Mouse (Mus musculus) brain, adult 2 months (tissue): ENCODE data around the gene Hes2.

Experiments
- DNase-seq: peaks from one replicate; pipeline ENCODE4 v3.0.0; 2011; ENCODE audit warnings: low read depth, low spot score

Gene Hes2

DNA sequence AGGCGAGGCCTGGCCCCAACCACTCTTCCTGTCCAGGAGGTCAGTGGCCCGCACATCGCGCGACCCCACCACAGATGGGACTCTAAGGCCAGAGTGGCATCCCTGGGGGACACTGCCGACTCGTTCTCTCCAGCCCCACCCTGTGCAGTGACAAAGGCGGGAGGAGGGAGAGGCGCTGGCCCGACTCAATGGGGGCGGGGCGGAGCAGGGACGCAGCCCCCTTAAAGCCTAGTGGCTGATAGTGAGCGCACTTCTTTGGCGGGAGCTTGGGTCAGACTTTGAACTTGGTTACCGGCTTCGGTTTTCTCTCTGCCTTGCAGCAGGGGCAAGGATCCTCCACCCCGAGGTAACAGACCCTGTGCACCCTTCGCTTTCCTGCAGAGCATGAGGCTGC lies 615 bp downstream of the Hes2 start:
- DNase-seq, result no peak

- DNase-seq, result no peak
Measured at GRCm38 (mm10) chr4:152160748-152161147, 2.1 kb downstream of the Hes2 start.

DNA sequence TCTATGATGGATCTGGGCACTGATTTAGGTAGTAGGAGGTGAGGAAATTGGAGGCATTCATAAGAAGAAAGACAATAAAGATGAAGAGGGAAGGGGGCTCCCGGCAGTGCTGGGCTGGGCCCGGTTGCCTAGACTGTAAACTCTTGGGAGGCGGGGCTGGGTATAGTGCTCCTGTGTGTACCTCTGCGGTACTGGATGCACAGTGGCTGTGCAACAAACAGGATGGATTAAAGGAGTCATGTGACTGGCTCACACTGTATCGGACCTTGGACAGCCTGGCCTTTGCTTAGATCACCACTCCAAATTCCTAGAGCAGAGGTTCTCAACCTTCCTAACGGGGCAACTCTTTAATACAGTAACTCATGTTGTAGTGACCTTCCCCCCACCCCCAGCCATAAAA lies 2.9 kb downstream of the Hes2 start:
- DNase-seq, result no peak

- no peak for DNase-seq
Measured at GRCm38 (mm10) chr4:152162748-152163147, 4.1 kb downstream of the Hes2 start.

DNA sequence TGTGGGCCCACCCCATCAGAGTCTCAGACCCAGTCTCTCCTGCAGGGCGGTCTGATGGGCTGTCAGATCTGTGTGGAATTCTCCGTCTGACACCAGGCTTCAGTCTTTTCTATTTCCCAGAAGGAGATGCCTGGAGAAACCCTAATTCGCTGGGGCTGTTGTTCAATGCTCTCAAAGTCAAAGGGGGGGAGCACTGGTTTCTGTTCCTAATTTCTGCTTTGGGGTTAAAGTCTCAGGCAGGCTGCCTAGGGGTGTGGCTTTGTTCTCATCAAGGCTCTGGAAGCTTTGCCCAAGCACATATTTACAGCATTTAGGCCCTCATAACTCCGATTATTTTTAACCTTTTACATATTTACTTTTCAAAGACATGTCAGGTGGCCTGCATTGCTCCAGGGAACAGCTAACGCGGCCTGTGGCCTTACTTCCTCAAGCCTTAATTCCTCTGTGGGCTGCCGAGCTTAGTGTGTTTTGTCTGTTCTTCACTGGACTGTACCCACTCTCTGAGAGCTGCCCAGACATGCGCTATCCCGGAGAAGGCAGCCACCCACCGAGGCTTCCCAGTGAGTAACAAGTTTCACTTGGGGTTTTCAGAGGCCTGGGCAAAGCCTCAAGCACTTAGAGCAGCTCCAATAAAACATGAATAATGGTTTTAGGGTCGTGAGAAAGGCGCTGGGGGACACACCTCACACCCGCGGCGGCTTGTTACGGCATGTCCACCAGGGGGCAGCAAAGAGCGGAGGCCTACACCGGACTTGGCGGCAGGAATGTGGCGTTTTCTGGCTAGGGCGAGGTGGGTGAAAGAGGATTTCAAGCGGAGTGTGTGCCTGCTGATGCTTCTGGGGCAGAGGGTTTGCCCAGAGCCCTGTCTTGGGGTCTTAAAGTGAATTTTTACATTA lies 6.6 kb downstream of the Hes2 start:
- peak; percentile 59 for DNase-seq

DNA sequence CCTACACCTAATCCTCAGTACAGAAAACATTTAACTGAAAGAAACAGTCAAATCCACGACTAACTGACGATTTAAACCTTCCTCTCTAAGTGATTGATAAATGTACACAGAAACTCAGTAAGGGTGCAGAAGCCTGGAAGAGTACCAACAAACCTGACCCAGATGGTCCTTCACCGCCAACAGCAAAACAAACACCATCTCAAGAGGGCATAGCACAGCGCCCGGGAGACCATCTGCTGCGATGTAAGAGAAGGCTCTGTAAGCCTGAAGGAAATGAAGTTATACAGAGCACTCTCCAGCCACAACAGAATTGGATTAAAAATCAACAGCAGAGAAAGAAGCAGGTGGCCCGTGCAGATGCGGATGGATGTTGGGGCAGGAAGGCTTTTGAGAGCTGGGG lies 9.4 kb downstream of the Hes2 start:
- DNase-seq, result peak; percentile 63

DNA sequence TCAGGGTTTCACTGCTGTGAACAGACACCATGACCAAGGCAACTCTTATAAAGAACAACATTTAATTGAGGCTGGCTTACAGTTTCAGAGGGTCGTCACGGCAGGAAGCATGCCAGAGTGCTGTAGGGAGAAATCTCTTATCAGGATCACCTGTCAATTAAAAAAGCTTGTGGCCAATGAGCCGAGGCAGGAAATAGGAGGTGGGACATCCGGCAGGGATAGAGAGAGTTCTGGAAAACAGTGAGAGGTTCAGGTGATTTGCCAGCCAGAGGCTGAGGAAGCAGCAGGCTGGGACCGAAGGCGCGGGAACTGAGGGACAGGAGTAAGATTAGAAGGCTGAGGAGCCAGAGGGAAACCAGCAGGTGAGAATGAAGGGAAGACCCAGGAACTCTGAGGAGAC lies 10.4 kb downstream of the Hes2 start:
- DNase-seq, result no peak

GRCm38 (mm10) chr4:152170286-152170685 lies 11.6 kb downstream of the Hes2 start:
- no peak for DNase-seq

GRCm38 (mm10) chr4:152171543-152171942 lies 12.9 kb downstream of the Hes2 start:
- no peak for DNase-seq

DNA sequence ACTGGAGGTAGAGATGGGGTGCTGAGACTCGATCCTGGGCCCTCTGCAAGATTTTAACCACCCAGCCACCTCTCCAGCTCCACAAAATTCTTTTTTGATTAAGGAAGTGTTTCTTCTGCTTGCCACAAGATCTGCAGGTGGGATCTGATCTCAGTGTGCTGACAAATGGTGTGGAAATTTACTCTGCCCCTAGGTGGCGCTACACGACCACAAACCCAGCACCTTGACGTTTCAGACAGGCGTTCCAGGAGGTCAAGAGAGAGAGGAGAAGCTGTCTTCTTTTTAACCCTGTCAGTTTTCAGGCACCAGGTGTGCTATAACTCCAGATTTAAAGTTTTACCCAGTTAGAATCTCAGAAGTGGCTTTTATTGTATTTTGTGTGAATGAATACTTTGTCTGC lies 14.4 kb downstream of the Hes2 start:
- DNase-seq, result peak; percentile 92

DNA sequence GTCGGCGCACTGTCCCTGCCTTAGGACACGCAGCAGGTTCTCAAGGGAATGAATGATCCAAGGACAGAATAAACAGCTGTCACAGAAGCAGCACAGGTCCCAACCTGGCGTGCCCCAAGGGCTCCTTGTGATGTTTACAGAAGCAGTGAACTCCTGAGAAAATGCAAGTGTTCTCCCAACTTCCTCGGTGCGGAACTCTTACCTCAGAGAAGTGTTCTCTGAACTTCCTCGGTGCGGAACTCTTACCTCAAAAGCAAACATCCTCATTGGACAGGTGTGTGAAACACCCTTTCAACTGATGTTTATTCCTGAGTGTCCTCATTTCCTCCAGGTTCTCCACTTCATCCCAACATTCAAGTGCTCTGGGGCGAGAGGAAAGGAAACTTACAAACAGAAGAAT lies 15.3 kb downstream of the Hes2 start:
- DNase-seq, result no peak

- DNase-seq, result no peak
Measured at GRCm38 (mm10) chr4:152176638-152177037, 18.0 kb downstream of the Hes2 start.

- DNase-seq, result no peak
Measured at GRCm38 (mm10) chr4:152177174-152177536, 18.5 kb downstream of the Hes2 start.

DNA sequence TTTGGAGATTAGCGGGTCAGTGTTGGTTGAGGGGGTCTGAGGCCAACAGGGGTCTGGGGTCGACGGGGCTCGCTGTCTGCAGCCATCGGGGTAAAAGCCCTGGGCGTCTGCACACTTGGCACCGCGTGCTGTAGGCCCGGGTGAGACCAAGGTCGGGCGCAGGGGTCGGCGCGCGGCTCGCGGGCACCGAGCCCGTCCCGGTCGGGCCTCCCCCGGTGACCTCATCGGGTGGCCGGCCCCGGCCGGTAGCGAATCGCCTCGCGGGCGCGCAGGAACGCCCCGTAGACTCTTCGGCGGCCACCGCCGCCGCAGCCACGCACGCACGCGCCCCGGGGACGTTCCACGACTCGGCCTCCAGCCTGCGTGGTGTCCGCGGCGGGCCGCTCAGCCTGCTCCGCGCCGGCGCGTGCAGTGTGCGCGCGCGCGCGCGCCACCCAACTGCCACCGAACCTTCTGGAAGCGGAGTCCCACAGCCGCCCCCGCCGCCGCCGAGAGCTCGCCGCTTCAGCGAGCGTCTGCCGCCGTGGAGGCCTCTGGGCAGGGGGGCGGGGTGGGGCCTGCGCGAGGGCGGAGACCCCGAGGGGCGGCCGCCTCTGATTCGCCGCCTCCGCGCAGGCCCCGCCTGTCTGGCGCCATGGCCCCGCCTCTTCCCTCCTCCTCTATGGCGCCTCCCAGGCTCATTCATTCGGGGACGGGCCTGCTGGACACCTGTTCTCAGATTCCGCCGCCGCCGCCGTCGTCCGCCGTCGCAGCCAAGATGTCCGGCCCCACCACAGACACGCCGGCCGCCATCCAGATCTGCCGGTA lies 19.1 kb downstream of the Hes2 start, which contains the start of gene Acot7:
Gene Acot7 (plus strand): TSS at position 598 of the 807 bp plus-strand sequence.
- DNase-seq, result peak; percentile 98

DNA sequence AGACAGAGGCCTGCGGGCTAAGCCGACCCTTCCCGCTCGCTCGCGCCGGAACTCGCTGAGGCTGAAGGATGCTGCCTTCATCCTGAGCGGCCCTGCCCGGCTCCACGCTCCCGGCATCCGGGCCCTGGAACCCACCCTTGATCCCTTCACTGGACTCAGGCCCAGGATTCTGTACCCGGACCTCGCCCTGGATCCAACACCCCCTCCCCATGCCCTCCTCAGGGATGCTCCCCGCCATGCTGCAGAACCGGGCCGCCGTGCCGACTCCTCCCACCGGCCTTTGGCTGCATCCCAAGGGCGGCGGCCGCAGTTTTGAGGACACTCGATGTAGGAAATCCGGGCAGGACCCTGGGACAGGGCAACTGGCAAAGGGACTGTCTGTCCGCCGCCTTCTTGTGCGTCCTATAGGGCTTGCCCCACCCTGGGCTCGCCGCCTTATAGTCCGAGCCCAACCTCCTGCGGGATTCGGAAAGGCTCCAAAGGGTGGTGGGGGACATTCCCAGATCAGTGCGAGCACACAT lies 19.7 kb downstream of the Hes2 start:
- peak; percentile 50 for DNase-seq

GRCm38 (mm10) chr4:152178916-152179705 lies 20.4 kb downstream of the Hes2 start:
- peak; percentile 46 for DNase-seq

GRCm38 (mm10) chr4:152179946-152180660 lies 21.4 kb downstream of the Hes2 start:
- peak; percentile 93 for DNase-seq

DNA sequence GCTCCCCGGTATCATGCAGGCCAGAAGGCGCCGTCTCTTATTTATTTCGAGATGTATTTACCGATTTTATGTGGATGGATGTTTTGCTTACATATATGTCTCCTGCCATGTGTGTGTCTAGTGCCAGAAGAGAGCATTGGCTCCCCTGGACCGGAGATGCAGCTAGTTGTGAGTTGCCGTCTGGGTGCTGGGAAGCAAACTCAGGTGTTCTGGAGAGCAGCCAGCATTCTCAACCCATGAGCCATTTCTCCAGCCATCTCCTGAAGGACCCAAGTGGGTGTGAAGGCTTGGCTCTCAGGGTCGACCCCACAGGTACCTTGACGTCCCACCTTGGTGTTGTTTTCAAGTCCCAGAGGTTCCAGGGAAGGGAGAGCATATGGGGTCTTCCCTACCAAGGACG lies 23.5 kb downstream of the Hes2 start:
- no peak for DNase-seq

DNA sequence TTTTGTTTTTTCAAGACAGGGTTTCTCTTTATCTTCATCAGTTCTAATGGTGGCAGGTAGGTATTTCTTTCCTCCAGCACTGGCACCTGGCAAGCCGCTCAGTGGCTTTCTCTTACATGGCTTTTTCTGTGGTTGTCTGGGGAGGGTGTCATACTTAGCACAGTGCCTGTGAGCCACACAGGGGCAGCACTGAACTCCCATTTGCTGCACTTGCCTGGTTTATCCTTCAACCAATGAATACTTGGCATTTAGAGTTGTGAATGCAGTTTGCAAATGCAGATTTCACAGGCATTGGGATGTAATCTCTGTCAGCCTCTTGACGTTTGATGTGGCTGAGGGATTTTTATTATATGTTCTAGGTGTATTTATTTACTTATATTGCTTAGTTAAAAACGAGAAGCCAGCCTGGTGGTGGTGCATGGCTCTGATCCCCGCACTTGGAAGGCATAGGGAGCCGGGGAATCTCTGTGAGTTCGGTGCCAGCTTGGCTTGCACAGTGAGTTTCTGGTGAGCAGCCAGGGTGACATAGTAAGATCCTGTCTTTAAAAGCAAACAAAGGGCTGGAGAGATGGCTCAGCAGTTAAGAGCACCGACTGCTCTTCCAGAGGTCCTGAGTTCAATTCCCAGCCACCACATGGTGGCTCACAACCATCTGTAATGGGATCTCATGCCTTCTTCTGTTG lies 25.8 kb downstream of the Hes2 start:
- peak; percentile 87 for DNase-seq

- peak; percentile 85 for DNase-seq
Measured at GRCm38 (mm10) chr4:152185137-152185509, 26.5 kb downstream of the Hes2 start.
